Mouse (Mus musculus): ENCODE measurements around the gene Pcsk5.

Gene Pcsk5

DNA sequence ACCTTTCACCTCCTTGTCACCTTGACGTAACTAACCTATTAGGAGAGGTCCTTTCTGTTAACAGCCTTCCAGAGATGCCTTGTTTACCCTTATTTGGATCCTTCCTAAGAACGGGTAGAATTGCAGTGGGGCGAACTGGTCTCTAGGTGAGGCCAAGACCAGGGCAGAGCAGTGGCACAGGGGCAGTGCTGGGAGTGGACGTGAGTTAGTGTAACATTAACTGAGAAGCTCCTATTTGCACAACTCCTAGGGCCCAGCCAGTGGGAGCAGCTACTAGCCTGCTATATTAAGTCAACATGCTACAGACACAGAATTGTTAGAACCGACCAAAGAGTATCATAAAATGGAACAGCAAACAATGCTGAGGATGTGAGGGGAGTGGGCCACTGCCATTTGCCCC is 30.8 kb downstream of the Pcsk5 start:
- DNase-seq (ENCODE audit: low spot score): no peak

DNA sequence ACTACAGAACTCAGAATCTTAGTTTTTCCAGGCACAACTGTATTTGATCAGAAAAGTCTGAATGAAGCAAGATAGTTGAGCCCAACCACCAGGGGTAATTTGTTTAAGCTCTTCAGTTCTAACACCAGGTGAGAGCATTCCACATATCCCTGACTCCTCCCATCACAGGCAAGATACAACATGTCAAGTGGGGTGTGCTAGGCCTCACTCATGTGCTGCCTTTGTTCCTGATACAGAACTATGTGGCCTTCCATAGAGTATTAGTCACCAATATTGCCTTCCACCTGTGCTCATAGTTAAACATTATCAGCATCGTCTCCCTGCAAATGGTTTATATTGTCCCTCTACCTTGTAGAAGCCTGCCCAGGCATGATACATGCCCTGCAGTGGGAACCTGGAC is 36.6 kb downstream of the Pcsk5 start:
- no peak for DNase-seq (ENCODE audit: low spot score)

DNA sequence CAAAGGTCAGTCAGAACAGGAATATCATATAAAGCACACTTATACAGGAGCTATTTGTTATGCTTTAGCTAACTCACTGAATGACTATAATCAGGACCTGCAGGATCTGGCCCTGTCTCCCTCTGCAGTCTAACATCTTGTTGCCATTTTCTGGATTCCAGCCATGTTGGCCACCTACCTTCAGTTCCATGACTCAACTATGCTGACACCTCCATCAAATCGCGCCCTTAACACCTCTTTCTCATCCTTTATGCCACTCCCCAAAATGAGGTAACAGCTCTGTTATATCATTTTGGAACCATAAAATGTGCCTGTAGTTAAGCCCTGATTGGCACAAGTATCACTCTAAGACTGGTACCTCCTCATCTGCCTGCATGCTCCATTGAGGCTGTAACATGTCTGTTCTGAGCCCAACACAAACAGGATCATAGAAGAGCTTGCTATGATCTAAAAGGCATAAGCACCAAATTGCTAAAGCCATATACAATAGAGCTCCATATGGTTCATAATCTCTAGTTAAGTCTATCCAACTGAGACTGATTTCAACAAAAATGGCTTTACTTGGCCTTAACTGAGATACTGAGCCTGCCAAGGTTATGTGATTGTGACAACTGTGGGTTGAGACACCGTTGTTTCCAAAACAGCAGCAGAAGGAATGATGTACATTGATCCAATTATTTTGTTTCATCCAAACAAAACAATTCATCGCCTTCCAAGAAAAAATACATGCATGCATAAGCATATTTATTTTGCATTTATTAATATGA is 37.8 kb downstream of the Pcsk5 start:
- no peak for DNase-seq (ENCODE audit: low spot score)

DNA sequence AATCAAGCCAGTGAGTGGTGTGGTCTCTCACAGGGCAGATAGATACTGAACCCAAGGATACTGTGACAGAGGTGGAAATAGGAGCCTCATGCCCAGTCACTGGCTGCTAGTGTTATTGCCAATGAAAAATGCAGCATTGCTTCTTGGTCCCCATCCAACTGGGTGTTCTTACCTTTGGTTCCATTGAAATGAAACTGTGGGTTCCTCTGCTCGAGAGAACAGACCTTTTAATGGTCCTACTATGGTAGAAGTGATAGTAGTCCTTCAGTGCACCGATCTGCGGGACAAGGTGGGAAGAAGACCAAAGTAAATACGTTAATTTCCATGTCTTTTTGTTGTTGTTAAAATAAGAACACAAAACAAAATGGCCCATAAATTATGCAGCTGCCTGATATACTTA is 44.0 kb downstream of the Pcsk5 start:
- DNase-seq (ENCODE audit: low spot score): no peak

DNA sequence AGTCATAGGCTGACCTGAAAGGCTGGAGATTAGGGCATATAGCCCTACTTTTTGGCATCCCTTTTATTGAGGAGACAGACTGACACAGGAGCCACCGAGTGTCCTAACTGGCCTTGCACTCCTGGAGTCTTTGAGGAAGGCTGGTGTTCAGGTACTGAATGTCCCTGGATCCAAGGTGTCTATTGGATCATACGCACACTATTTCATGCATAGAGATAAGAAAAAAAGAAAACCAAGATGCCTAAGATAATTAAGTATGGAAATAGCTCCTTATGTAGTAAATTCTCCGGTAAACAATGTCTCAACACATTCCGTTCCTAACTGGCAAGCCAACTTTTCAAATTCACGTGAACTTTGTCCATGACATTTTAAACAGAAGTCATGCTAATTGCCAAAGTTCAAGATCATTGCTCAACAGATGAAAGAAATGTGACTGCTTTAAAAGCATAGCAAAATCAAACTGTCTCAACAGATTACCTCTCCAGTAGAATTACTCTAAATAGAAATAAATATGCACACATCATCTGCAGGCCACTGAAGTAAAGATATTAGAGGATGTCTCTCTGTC is 45.9 kb downstream of the Pcsk5 start:
- no peak for DNase-seq (ENCODE audit: low spot score)

DNA sequence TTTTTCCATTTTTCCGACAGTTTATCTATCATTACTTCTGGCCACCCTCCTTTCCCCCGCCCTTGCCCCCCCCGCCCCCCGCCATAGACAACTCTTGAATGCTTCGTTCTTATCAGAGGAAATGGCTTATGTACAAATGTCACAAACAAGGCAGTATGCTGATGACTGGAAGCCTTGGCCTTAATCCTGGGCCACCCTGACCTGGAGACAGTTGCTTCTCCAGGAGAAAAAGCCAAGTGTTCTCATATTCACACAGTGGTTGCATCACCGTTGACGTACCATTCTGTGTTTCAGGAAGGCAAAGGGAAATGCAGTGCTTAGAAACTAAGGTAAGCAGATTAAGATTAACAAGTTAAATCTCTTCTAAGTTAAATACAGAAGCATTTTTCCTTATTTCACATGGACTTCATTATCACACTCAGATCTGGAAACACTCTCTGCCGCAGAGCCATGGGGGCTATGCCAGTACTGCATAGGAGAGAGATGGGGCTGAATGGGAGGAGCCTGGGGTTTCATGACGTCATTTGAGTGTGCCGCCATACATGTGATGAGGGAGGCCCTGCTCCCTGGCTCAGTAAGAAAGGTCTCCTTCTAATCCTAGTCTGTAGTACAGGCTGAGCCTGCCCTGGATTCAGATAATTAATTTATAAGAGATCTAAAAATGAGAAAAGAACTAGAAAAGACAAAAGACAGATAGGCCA is 48.7 kb downstream of the Pcsk5 start:
- DNase-seq (ENCODE audit: low spot score): no peak

DNA sequence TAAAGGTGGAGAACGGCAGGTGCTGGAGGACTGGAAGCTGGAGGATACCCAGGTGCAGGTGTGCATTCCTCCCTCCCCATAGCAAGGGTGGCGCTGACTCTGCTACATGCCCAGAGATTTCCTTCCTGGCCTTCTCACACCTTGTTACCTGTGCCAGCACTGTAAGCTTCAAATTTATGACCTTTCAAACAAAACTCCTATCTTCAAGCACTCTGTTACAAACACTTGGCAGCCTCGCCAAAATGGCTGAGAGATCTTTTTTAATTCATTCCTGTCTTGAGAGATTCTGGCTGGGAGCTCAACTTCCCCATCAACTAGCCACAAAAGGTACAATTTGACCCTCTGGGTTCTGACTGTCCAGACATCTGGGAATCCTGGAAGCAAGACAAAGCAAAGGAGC is 50.7 kb downstream of the Pcsk5 start:
- DNase-seq (ENCODE audit: low spot score): no peak

DNA sequence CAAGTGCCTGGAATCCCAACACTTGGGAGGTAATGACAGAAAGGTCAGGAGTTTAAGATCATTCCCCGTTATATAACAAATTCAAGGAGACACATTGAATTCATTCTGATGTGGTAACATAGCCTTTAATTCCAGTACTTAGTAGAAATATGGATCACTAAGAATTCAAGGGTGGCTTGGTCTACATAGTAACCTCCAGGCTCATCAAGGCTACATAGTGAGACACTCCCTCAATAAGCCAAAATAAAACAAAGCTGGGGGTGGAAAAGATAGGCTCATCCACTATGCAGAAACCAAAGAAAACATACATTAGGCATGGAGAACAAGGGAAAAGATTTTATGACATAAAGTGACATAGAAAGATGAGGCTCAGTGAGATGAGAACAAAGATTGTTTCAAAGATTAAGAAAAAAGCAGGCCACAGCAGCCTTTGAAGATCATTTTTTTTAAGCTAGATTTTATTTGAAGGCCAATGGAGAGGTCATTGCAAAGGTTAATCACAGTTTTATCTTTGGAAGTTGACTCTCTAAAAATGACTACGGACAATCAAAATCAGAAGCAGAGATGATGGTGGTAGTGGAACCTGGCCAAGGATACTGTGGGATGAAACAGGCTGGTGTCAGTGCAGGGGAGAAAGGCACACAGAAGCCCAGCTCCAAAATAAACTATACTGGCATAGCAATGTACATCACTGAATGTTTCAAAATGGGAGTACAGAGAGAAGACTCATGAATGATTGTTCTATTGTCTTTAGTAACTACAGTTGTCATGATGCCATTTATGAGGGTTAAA is 52.8 kb downstream of the Pcsk5 start:
- DNase-seq (ENCODE audit: low spot score): no peak

DNA sequence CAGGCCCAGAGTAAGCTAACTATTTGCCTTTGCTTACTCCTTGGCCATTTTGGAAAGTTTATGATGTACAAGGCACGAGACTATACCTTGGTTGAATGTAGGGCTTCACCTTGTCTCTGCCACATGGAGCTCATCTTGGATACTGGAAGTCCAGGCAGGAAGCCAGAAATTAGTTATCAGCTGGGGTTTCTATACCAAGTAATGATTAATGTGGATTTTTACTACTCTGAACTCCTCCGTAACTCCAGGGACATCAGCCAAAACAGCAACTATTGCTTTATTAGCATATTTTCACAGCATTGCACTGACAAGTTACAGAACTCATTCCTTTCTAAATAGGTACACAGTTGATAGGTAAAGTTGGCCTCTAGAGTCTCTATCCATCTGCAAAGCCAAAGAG is 54.2 kb downstream of the Pcsk5 start:
- no peak for DNase-seq (ENCODE audit: low spot score)

DNA sequence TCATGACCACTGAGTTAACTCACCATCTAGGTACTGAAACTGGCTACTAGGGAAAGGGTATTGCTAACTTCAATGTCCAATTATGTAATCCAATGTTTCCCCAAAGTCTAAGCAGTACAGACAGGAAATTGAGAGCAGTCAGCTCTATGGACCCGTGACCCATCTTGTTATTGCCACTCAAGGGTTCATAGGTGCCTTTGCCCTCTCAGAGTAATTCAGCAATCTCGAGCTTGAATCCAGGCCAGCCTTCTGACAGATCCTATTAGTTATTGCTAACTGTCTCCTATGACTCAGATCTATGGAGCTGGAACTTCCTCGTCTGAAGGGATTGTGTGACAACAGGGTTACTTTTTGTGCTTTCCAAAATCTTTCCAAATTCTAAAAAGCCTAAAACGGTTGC is 56.1 kb downstream of the Pcsk5 start:
- no peak for DNase-seq (ENCODE audit: low spot score)

DNA sequence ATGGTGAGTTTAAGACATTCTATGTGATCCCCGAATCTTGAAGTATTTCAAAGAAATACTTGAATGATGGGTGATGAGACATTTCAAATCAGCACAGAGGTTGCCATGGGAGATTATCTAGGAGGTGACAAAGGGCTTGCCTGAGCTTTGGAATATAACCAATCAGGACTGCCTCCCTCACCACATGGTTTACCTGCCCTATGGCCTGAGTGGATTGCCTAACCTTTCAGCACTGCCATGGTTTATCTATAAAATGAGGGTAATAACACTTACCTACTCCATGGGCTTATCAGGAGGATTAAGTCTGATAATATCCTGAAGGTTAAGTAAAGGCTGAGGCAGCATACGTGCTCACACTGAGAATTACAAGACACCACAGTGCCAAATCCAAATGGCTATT is 61.5 kb downstream of the Pcsk5 start:
- DNase-seq (ENCODE audit: low spot score): no peak

DNA sequence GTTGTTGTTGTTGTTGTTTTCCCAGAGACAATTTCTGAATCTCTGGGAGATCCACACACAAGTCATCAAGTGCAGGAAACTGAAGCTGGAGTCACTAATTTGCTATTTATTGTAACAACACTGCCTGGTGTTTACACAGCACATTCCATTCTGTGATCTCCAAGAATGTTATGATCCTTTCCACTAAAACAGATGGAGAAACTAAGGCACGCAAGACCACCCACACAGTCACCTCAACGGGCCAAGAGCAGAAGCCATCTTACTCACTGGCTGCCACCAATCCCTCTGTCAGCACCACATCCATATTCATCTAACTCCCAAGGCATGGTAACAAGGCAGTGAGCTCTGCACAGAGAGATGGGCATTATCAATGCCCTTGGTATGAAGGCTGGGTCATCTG is 62.3 kb downstream of the Pcsk5 start:
- DNase-seq (ENCODE audit: low spot score): no peak

DNA sequence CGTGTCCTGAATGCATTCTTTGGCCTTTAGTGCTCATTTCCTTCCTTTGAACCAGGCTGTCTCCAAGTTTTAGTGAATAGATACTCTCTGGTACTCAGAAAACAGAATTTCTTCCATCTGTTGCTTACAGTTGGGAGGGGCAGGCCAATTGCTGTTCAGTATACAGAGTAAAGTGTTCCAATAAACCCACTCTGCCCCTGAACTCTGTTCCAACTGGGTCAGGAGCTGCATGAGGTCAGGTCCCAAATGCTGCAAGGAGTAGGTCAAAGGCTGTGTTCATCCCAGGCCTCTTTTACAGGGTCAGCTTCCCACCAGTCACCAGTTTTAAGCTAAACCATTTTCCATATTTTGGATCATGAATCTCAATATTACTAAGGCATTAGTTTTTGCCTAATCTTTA is 63.4 kb downstream of the Pcsk5 start:
- no peak for DNase-seq (ENCODE audit: low spot score)

DNA sequence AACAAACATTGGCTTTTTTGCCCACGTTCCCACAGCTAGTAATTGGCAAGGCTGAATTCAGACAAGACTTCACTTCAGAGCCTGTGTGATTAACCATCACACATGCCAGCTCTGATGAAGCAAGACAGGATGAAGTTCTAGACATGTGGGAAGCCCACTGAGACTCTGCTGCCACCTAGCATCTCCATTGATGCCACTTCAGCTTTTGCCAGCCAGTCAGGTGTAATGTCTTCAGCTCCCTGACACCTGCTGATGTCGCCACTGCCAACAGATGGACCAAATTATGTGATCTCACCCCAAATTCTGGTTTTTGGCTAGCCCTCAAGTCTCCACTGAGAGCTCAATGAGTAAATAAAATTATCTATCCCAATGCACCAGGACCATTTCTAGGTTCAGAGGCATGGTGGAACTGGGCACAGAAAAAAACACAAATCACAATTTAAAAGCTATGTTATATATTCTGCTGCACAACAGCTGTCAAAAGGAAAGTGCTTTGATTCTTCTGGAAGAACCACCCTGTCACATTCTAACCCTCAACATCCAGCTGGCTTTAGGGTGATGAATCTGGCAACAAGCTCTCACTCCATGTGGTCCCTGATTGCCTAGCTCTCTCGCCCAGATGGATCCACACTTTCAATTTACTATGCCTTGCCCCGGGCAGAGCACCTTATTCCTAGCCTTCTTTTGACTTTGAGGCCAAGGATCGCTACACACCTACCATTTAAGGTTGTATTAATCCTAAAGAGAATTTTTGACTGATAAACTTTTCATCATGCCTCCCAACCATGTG is 67.6 kb downstream of the Pcsk5 start:
- DNase-seq (ENCODE audit: low spot score): no peak

DNA sequence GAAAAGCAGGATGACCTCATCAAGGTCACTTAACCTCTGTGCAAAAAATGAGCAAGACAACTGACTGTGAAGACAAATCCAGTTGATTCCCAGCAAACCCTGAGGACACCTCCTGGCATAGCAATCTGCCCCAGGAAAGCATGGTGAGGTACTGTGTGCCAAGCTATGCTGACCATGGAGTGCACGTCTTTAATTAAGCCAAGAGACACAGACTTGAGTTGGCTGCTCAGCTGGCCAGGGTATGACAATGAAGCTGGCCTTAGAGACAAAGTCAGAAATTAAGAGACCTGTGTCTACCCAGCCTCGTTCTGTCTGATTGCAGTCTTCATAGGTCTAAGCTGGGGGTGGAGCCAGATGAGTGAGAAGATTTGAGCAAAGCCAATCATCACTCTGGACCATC is 72.4 kb downstream of the Pcsk5 start:
- DNase-seq (ENCODE audit: low spot score): no peak

DNA sequence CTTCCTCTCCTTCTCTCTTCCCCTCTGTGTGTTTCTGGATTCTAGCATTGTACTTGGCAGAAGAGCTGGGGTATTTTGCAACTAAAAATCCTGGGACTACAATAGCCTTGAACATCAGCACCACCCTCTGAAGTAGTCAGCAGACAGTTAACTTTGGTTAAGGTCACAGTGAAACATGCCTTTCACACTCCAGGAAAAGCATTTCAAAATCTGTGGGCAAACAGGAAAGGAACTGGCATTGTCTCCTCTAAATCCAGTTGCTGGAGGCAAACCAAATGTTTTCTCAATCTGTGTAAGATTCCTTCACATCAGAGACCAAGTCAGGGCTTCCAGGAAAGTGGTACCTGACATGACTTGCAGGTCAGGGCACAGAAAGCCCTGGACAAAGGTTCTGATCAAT is 74.7 kb downstream of the Pcsk5 start:
- no peak for DNase-seq (ENCODE audit: low spot score)

DNA sequence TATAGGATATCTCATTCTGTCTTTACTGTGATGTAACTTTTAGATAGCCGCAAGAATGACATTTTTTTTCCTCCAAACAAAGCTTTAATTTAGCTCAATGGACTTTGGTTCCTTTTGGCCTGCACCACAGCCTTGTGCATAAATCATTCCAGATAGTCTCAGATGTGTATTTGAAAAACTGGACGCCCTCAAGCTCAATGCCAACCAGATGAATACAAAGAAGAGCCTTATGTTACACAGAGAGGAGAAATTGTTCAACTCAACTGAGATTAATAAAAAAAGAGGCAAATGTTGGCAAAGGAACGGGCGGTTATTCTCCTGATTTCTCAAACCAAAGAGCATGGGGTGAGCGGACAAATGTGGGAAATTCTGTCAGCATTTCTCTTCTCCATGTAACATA is 75.8 kb downstream of the Pcsk5 start:
- no peak for DNase-seq (ENCODE audit: low spot score)

DNA sequence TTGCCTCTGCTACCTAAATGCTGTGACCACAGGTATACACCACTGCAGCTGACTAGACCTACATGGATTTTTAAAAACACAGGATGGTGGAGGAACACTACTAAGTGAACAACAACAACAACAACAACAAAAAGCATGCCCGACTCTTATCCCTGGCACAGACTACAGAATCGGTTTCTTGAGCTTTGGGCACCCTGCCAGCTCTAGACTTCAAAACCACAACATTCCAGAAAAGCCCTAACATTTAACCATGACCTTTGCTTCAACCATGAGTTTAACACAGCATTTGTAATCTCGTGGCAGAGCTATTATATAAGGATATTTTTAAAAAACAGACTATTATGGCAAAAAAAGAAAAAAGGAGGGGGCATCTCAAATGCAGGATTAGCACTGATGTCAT is 84.6 kb downstream of the Pcsk5 start:
- DNase-seq (ENCODE audit: low spot score): no peak

DNA sequence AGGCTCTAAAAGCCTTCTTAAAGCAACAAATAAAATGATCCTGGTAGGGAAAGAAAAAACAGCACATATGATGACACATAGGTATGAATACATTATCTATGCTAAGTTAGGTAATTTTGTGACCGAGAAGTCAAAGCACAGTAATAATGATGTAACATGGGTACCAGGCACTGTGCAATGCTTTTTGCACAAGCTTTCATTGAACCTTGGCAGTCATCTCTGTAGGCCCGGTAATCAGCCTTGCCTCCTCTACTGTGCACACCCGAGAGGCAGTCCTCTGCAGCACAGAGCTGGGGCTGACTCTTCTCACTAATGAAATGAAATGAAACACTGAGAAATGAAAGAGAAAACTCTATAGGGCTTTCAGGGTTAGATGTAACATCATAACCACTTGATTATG is 89.1 kb downstream of the Pcsk5 start:
- DNase-seq (ENCODE audit: low spot score): no peak

DNA sequence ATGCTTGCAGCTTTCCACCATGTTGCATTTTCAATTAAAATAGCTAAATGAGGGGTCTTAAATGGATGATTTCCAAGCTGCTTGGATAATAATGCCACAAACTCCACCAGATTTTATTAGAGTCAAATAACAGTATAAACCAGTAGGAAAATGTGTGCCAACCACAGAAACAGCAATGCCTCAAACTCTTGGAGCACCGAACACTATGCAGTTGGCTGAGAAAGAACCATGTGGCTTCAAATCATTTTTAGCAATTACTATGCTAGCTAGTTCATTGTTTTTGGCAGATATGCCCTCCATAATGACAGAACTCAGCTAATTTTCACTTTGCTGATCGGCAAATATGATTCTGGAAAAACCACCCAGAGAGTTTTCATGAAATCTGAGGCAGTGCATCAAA is 92.1 kb downstream of the Pcsk5 start:
- DNase-seq (ENCODE audit: low spot score): no peak

DNA sequence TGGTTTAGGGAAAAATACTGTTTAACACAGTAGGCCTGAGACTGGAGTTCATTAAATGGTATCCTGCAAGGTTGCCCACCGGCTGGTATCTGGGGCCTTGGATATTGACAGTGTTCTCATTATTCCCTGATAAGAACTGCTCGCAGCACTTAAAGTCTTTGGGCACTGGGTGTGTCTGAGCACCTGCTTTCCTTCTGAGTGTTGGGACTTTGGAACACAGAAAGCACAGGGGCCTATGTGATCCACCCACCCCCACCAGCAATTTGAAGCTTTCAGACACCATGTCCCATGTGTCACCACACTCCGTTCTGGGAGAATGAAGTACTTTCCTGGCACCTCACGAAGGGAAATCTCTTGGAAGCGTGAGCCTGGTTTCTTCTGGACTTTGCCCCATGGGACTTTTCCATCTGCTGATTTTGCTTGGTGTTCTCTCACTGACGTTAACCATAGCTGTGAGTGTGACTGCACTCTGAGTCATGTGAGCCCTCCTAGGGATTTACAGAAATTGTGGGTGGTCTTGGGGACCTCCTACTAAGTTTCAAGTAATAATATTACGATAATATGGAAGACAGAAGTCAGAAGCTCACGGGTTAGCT is 92.9 kb downstream of the Pcsk5 start:
- no peak for DNase-seq (ENCODE audit: low spot score)

DNA sequence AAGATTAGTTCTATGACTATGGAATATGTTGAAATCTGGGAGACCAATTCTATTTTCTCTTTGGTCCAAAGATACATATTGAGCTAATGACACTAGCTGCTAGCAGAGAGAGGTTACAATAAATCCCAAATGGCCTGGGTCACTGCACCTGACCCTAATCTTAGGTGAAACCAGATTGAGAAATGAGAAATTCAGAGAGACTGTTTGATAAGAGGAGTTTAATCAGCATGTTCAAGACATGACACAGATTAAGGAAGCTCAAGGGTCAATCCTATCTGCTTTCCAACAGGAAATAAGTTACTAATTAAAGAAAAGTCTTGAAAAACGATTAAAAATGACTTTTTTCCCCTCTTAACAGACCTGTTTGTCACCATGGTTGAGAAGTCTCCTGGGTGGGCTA is 96.0 kb downstream of the Pcsk5 start:
- no peak for DNase-seq (ENCODE audit: low spot score)
